Mouse (Mus musculus) spleen, adult 2 months (tissue): ENCODE data around the gene Surf1.

Source experiments
- CTCF ChIP-seq: fragments of 200-500 bp; IDR thresholded peaks from 2 replicates; pipeline ENCODE4 v1.5.1; 2011; ENCODE audit warnings: mild to moderate bottlenecking, inconsistent platforms; ENCODE audit not compliant: insufficient read depth, insufficient read length, insufficient replicate concordance; ENCODE audit errors: extremely low read depth
- POLR2A ChIP-seq: fragments of 200-500 bp; IDR thresholded peaks from 2 replicates; pipeline ENCODE4 v1.6.1; 2011; ENCODE audit warnings: low read depth, low read length, inconsistent platforms

DNA sequence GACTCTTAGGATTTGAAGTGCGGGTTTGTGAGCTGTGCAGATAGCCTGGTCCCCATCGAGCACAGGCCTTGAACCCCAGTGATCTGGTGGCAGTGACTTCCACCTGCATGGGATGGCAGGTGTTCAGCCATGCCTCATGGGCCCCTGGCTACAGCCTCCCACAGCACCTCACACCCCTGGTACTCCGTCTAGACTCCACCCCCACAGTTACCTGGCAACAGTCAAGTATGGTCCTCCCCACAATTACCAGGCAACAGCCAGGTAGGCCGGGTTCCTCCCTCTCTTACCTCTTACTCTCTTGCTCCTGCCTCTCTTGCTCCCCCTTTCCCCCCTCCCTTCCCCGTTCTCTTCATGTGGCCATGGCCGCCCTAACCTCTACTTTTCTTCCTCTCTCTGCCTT, 45.7 kb downstream of the Surf1 start:
- TF ChIP-seq CTCF (no peak), POLR2A (no peak)
